Comparison of ENCODE assay signal across 8 mouse cellular contexts in the genomic region with DNA sequence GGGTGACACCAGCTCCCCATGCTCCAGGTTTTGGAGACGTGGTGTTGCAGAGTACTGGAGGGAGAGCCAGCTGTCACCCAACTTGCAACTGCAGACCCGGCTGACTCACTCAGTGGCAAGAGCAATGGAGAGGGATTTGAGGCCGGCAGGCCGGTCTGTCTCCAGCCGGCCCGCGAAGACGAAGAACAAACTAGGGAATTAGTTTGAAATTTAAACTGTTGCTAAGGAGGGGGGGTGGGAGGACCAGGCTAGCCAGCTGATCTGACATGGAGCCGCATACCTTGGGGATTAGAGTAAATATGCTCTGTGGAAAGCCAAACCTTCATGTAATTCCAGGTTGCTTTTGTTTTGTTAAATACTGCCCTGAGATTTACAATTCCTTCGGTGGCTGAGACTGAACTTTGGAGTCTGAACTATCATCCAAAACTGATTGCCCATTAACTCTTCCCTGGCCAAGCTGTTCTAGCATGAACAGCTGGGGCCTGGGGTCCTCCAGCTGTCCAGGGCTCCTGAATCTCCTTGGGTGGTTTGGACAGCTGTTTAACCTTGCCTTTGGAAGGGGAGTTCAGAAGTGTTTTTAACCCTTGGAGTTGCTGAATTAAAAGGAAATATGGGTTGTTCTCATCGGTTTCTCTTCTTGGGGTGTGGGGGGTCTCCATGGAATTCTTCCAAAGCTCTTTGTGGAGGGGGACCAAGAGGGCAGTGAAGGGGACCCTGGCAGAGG. TPM values are rescaled to one million over a fixed set of nuclear protein-coding genes. Genes with fewer than 3 reads are reported as not detected.
DNase-seq lines count a peak whose midpoint lies in the region; ATAC-seq and TF ChIP-seq lines count a peak whose summit lies in the region.

No protein-coding gene starts in this region.

- TF ChIP-seq CTCF in bone marrow, adult 2 months (IDR thresholded peaks at IDR 0.05; ENCODE audit: control insufficient read depth, insufficient read depth, low read length) = no peak
- TF ChIP-seq CTCF in kidney, adult 2 months (conservative IDR thresholded peaks at IDR 0.05; ENCODE audit: insufficient read depth, insufficient read length, low read depth, low read length) = no peak

- H3K27me3 ChIP-seq in erythroblast, embryonic 14.5 days (ENCODE audit: control insufficient read depth) = peaks cover 45% of the 10 kb centered on the region
- H3K27me3 ChIP-seq in kidney, adult 2 months (replicated peaks; ENCODE audit: control insufficient read depth, insufficient read depth, low read length) = no peaks in the 10 kb centered on the region
- H3K27me3 ChIP-seq in lung, embryonic 16.5 days (ENCODE audit: control insufficient read depth, insufficient read depth, low read depth, low read length) = no peaks in the 10 kb centered on the region
- no peaks in the 10 kb centered on the region for H3K27me3 ChIP-seq in stomach, embryonic 16.5 days (ENCODE audit: control insufficient read depth, insufficient read depth, low read length)

- H3K36me3 ChIP-seq in erythroblast, embryonic 14.5 days (ENCODE audit: control insufficient read depth) = peaks cover 6% of the 10 kb centered on the region
- H3K36me3 ChIP-seq in kidney, adult 2 months (ENCODE audit: control insufficient read depth, insufficient read depth, low read length) = no peaks in the 10 kb centered on the region
- H3K36me3 ChIP-seq in lung, embryonic 16.5 days (ENCODE audit: control insufficient read depth, insufficient read depth, low read length) = peaks cover 5% of the 10 kb centered on the region; the same call in 1 of the 2 replicates
- no peaks in the 10 kb centered on the region for H3K36me3 ChIP-seq in stomach, embryonic 16.5 days (ENCODE audit: control insufficient read depth, insufficient read depth, low read length)

- WGBS in bone marrow, adult 2 months = 11% methylated on average over 11 of the region's 11 CpGs
- 1% methylated on average over 11 of the region's 11 CpGs for WGBS in kidney, adult 2 months
- 2% methylated on average over 11 of the region's 11 CpGs for WGBS in lung, embryonic 16.5 days
- 1% methylated on average over 11 of the region's 11 CpGs for WGBS in stomach, embryonic 16.5 days

- TF ChIP-seq POLR2A in bone marrow, adult 2 months (IDR thresholded peaks at IDR 0.05; ENCODE audit: borderline replicate concordance, control insufficient read depth, low read depth, low read length) = no peak
- no peak for TF ChIP-seq POLR2A in kidney, adult 2 months (IDR thresholded peaks at IDR 0.05; ENCODE audit: low read depth, low read length)

- H3K4me2 ChIP-seq in lung, embryonic 16.5 days (ENCODE audit: low read depth, low read length) = peak overlapping the region; percentile 87
- H3K4me2 ChIP-seq in stomach, embryonic 16.5 days (ENCODE audit: low read depth, low read length) = peak overlapping the region; percentile 73

- peak overlapping the region; percentile 76 for H3K9ac ChIP-seq in lung, embryonic 16.5 days (ENCODE audit: low read length)
- H3K9ac ChIP-seq in stomach, embryonic 16.5 days (ENCODE audit: low read length) = peak overlapping the region; percentile 87

- H3K9me3 ChIP-seq in erythroblast, embryonic 14.5 days (ENCODE audit: control insufficient read depth, low read length) = peaks cover 3% of the 10 kb centered on the region; the same call in 1 of the 2 replicates
- H3K9me3 ChIP-seq in lung, embryonic 16.5 days (ENCODE audit: control insufficient read depth, low read length) = 0 out of 2 replicates have a peak, but pooled peaks cover 3% of the 10 kb centered on the region
- no peaks in the 10 kb centered on the region for H3K9me3 ChIP-seq in stomach, embryonic 16.5 days (replicated peaks; ENCODE audit: control insufficient read depth, low read length)

- peak overlapping the region; percentile 68 for H3K4me3 ChIP-seq in erythroblast, embryonic 14.5 days (replicated peaks)
- H3K4me3 ChIP-seq in bone marrow, adult 2 months (replicated peaks; ENCODE audit: control insufficient read depth, low read depth, low read length) = peak overlapping the region; percentile 84
- H3K4me3 ChIP-seq in kidney, adult 2 months (ENCODE audit: insufficient read depth, low read depth, low read length) = peak overlapping the region; percentile 83
- H3K4me3 ChIP-seq in lung, embryonic 16.5 days (ENCODE audit: low read length) = peak overlapping the region; percentile 69
- H3K4me3 ChIP-seq in stomach, embryonic 16.5 days (replicated peaks; ENCODE audit: low read length) = peak overlapping the region; percentile 78

- H3K4me1 ChIP-seq in erythroblast, embryonic 14.5 days (ENCODE audit: control insufficient read depth) = peaks cover 48% of the 10 kb centered on the region
- peaks cover 2% of the 10 kb centered on the region for H3K4me1 ChIP-seq in bone marrow, adult 2 months (ENCODE audit: control insufficient read depth, insufficient read depth, low read length)
- H3K4me1 ChIP-seq in kidney, adult 2 months (ENCODE audit: control insufficient read depth, insufficient read depth, low read length) = peaks cover 44% of the 10 kb centered on the region
- peaks cover 41% of the 10 kb centered on the region for H3K4me1 ChIP-seq in lung, embryonic 16.5 days (replicated peaks; ENCODE audit: control insufficient read depth, insufficient read depth, low read length)
- H3K4me1 ChIP-seq in stomach, embryonic 16.5 days (ENCODE audit: control insufficient read depth, insufficient read depth, low read length) = peaks cover 39% of the 10 kb centered on the region

- H3K27ac ChIP-seq in bone marrow, adult 2 months (ENCODE audit: control insufficient read depth, insufficient read depth, low read depth, low read length, poor library complexity) = peak overlapping the region; percentile 56
- H3K27ac ChIP-seq in kidney, adult 2 months (ENCODE audit: insufficient read depth, low read depth, low read length) = peak overlapping the region; percentile 99
- peak overlapping the region; percentile 92 for H3K27ac ChIP-seq in lung, embryonic 16.5 days (ENCODE audit: low read length)
- H3K27ac ChIP-seq in stomach, embryonic 16.5 days (ENCODE audit: low read length) = peak overlapping the region; percentile 98

- peak; percentile 26 to 59 for DNase-seq in gastrocnemius, postnatal 4 days (ENCODE audit: low spot score in 2 of 2)
- DNase-seq in kidney, adult 2 months = peak; percentile 81

- no peak for ATAC-seq in erythroblast, adult 5-6 weeks (replicated peaks; ENCODE audit: low FRiP score, poor library complexity, severe bottlenecking)
- peak; percentile 13 for ATAC-seq in lung, embryonic 16.5 days (ENCODE audit: low read depth)
- peak; percentile 39; the same call in 1 of the 2 replicates for ATAC-seq in stomach, embryonic 16.5 days (ENCODE audit: insufficient read depth, low FRiP score)
- ATAC-seq in frontal cortex, adult (ENCODE audit: low TSS enrichment) = no peak

RNA-seq across cellular contexts. Expression of a gene that starts 2.0 kb away (rescaled TPM):
- polyA plus RNA-seq in erythroblast, embryonic 14.5 days (2012) = 0.30 and 0.31 TPM in 2 replicates
- 13.6 and 14.4 TPM in 2 replicates for total RNA-seq in erythroblast, adult 5-6 weeks (2015; ENCODE audit: low replicate concordance)
- 10.3 and 16.5 TPM in 2 replicates for total RNA-seq in erythroblast, adult 5-6 weeks (2017; ENCODE audit: low replicate concordance)
- 24.5 and 58.7 TPM in 2 replicates for polyA plus RNA-seq in bone marrow, adult 2 months (2011; ENCODE audit: insufficient read depth, insufficient read length, low replicate concordance, missing spikeins)
- 10 to 100 TPM; 49.2 to 51.4 TPM for total RNA-seq in gastrocnemius, postnatal 4 days (2021)
- polyA plus RNA-seq in kidney, adult 2 months (2012; rRNA removed) = 322 and 340 TPM in 2 replicates
- 67.6 and 77.3 TPM in 2 replicates for polyA plus RNA-seq in lung, embryonic 16.5 days (2015; fragmentation: Nextera tagmentation; extraction: Ambion mirVana)
- 118 and 119 TPM in 2 replicates for polyA plus RNA-seq in stomach, embryonic 16.5 days (2015; fragmentation: Nextera tagmentation; extraction: Ambion mirVana)

Comparison
In these comparisons a context has a peak if more than half of its experiments do, and no peak if none do; other contexts are left out.
1. ATAC-seq: peak in lung, embryonic 16.5 days (single experiment) and stomach, embryonic 16.5 days (single experiment); none in erythroblast, adult 5-6 weeks (single experiment) and frontal cortex, adult (single experiment).
2. RNA of a gene that starts 2.0 kb away (polyA plus RNA-seq): 322 to 340 TPM in kidney, adult 2 months, 118 to 119 TPM in stomach, embryonic 16.5 days, 67.6 to 77.3 TPM in lung, embryonic 16.5 days and 24.5 to 58.7 TPM in bone marrow, adult 2 months; 0.30 to 0.31 TPM in erythroblast, embryonic 14.5 days; every median in the first group is over 10 times any median in the second.
3. Peak in every context shown above with its lines, with median percentiles within 50 percentile points of each other: H3K4me3 ChIP-seq and H3K27ac ChIP-seq.